Mouse (Mus musculus) adrenal gland, adult 18-20 months (tissue): Measurements from ENCODE around the gene Akap8. TPM values are rescaled to one million over a fixed set of nuclear protein-coding genes. Genes with fewer than 3 reads are reported as not detected.

Experiments
- DNase-seq, 2 experiments: peaks; one replicate each; pipeline ENCODE4 v3.0.0; 2021 to 2022; ENCODE audit warnings: low spot score in 2 of 2
- total RNA-seq, 2 experiments: library from RNA; stranded (reverse); gene quantifications; 1 replicate in 1 of 2; 2 replicates in 1 of 2; pipeline ENCODE4 v1.2.3; 2021

Gene Akap8
- total RNA-seq, 2 experiments from 2014 or later: 73.4 to 87.9 TPM

- DNase-seq: peak; percentile 89 to 92
Measured at GRCm38 (mm10) chr17:32284262-32285137, 36.5 kb downstream of the Akap8 start, which contains the start of gene Brd4. Gene Brd4, minus strand, starts transcription at chr17:32284722.

GRCm38 (mm10) chr17:32283771-32284221, 37.2 kb downstream of the Akap8 start:
- DNase-seq: peak; percentile 53 to 61

GRCm38 (mm10) chr17:32283341-32283740, 37.7 kb downstream of the Akap8 start:
- DNase-seq: peak in 1 of 2 experiments; percentile 35

GRCm38 (mm10) chr17:32281611-32282310, 39.3 kb downstream of the Akap8 start:
- no peak for DNase-seq

- no peak for DNase-seq
Measured at GRCm38 (mm10) chr17:32281126-32281525, 39.9 kb downstream of the Akap8 start.

GRCm38 (mm10) chr17:32280575-32280974, 40.5 kb downstream of the Akap8 start:
- DNase-seq: no peak

GRCm38 (mm10) chr17:32277201-32277600, 43.8 kb downstream of the Akap8 start:
- DNase-seq: no peak

GRCm38 (mm10) chr17:32275568-32275967, 45.5 kb downstream of the Akap8 start:
- no peak for DNase-seq

GRCm38 (mm10) chr17:32269151-32269550, 51.9 kb downstream of the Akap8 start:
- DNase-seq: no peak

- peak in 1 of 2 experiments; percentile 29 for DNase-seq
Measured at GRCm38 (mm10) chr17:32268540-32268960, 52.5 kb downstream of the Akap8 start.

- DNase-seq: no peak
Measured at GRCm38 (mm10) chr17:32268096-32268495, 52.9 kb downstream of the Akap8 start.

- DNase-seq: no peak
Measured at GRCm38 (mm10) chr17:32267617-32268016, 53.4 kb downstream of the Akap8 start.

GRCm38 (mm10) chr17:32263672-32264071, 57.4 kb downstream of the Akap8 start:
- DNase-seq: no peak

GRCm38 (mm10) chr17:32262831-32263559, 58.0 kb downstream of the Akap8 start:
- no peak for DNase-seq

GRCm38 (mm10) chr17:32258869-32259268, 62.2 kb downstream of the Akap8 start:
- DNase-seq: no peak

- no peak for DNase-seq
Measured at GRCm38 (mm10) chr17:32257944-32258343, 63.1 kb downstream of the Akap8 start.

GRCm38 (mm10) chr17:32257452-32257851, 63.6 kb downstream of the Akap8 start:
- DNase-seq: no peak

- DNase-seq: no peak
Measured at GRCm38 (mm10) chr17:32256896-32257295, 64.1 kb downstream of the Akap8 start.
